Mouse (Mus musculus) monocyte, adult 5-6 weeks (primary cell): ENCODE data around the gene Sult2a7. TPM values are rescaled to one million over a fixed set of nuclear protein-coding genes. Genes with fewer than 3 reads are reported as not detected.

Experiments
- ATAC-seq: fragments of 153-309, 156-312 bp; replicated peaks from 2 replicates; pipeline ENCODE4 v1.8.0; 2017; ENCODE audit warnings: mild to moderate bottlenecking; ENCODE audit not compliant: low TSS enrichment, insufficient number of reproducible peaks, severe bottlenecking, poor library complexity, low FRiP score
- total RNA-seq: library from RNA; stranded (forward); fragments of 200-1000, 200-491, 200-594 nt; gene quantifications from 3 replicates; pipeline ENCODE4 v1.2.3, GENCODE M21; 2017

Gene Sult2a7
- not detected in 3 replicates for total RNA-seq

DNA sequence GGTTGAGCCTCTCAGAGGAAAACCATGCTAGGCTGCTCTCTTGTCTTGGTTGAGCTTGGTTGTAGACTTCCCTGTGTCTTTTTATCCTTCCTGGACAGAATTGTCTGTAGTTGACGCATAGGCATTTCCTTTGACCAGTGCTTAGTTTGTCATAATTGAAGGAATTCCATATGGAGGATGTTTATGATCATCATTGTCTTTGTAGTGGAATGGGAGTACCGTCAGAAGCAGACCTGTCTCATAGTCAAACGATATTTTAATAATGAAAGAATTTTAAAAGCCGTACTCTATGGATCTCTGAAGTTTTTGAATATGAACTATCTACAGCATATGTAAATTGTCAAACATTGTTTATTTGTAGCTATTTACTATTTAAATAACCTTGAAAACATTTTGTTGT, at the start of gene Sult2a7:
Gene Sult2a7, minus strand, starts transcription at position 101 of the 400 bp plus-strand sequence.
- ATAC-seq, result no peak

DNA sequence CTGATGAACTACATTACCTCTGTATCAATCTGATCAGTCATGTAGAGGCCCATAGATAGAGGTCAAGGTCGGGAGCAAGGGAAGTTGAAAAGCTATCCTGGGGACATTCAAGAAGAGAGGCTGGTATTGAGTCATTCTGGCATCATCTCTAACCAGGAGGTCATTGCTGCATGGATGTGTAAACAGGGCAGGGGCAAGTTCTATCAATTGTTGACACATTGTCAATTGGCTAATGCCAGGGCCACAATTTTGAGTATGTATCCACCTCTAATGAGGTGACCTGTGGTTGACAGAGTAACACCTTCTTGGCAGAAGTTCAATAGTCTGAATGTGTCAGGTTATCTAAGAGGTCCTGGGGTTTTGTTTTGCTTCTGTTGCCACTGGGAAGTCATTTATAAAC, 31.2 kb upstream of the Sult2a7 start:
- ATAC-seq, result no peak

DNA sequence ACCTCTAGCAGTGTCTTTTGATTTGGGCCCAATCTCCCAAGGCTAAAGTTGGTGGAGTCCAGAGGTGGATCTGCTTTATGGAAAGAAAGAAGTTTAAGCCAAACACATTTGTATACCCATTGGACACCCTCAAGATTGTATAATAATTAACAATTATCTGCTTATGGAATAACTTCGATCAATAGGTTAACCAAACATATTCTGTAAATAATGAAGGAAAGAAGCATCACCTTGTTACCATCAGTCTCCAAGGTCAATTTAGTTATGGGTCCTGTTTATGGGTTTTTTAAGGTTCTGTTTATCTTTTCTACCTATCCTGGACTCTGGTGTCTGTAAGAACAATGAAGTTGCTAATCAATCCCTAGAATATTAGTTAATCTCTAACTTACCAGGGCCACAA, 28.6 kb upstream of the Sult2a7 start:
- no peak for ATAC-seq

DNA sequence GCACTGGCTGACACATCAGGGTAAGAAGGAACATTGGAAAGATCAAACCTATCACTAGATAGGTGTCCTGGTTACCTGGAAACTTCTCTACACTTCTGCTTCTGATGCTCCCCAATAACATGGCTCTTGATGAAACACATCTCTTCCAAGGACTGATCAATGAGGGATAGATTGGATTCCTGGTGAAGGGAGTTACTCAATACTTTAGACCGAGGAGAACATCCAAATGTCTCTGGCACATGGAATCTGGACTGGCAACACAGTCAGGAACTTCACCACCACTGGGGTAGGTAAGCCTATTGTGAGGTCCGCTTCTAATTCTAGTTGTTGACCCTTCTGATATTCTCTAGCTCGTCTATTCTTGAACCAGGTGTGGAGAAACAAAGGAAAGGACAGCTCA, 24.3 kb upstream of the Sult2a7 start:
- no peak for ATAC-seq

DNA sequence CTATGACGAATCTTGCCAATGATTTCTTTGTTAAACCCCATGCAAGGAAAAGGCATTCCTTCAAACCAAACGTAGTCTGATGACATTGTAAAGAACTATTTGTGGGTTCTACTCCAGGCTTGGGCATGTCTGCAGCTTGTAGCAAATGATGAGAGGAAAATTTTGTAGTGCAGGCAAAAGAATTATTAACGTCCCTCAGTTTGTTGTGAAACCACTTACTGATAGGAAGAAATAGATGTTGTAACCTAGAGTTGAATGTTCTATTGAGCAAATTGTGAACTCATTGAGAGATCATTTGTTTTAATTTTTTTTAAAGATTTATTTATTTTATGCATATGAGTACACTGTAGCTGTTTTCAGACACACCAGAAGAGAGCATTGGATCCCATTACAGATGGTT, 1.1 kb downstream of the Sult2a7 start:
- ATAC-seq, result no peak

DNA sequence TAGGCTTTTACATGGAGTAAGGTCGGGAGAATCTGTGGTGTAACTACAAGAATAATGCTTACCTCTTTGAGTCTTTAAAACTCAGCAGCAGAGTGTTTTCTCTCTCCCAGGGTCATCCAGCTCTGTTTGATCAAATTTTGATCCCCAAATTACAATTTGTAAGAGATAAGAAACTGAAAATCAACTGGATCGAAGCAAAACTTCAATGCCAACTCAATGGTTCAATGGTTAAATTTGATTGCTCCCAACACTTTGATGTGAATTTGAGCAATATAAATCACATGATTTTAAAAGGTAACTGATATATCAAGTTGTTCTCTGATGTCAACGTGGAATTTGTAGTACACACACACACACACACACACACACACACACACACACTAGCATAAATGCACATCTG, 47.5 kb downstream of the Sult2a7 start, which contains the start of gene Sult2a8:
Gene Sult2a8, minus strand, starts transcription at position 236 of the 400 bp plus-strand sequence.
- ATAC-seq, result no peak

DNA sequence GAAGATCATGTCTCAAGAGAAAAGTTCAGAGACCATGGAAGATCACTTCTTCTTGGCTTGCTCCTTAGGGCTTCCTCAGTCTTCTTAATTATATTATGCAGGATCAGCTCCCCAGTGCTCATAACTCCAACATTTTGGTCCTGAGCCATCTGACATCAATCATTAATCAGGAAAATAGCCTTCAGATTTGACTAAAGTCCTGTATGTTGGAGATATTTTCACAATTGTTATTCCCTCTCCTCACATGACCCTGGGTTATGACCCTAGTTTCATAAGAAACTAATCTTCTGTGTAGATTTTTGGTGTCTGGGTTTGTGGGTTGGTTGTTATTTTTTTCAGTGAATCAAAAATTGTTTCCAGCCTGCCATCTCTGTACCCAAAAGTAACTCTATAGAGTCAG, 54.4 kb downstream of the Sult2a7 start:
- ATAC-seq, result no peak

DNA sequence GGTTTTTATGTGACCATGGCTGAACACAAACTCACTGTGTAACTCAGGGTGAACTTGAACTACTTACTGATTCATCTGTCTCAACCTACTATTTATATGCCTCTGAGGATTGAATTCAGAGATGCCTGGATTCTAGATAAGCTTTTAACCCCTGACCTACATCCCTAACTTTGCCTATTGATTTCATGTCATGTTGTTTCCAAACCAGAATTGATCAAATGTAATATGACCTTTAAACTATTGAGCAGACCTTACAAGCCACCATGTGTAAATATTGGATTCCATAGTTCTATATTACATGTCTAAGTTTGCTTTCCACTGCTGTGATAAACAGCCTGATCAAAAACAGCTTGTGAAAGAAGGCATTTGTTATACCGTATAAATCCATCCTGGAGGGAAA, 55.5 kb downstream of the Sult2a7 start:
- ATAC-seq, result no peak

DNA sequence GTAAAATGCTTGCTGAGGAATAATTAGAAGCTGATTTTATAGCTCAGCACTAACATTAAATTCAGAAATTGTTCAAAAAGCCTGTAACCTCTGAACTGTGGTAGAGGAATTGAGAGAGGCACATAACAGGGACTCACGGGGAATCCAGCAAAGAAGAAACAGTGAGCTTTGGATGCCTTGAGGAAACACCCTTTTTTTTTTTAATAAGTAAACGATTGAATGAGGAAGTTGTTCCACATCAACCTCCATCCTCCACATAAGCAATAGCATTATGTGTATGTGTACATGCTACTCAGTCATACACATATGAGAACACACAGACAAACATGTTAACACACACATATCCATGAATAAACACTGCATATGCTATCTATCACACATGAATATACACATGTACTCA, 56.0 kb downstream of the Sult2a7 start:
- ATAC-seq, result no peak

Other genes starting within 250 kb of the Sult2a7 start
- not detected in 3 replicates for gene Sult2a6, start 239.4 kb downstream of the Sult2a7 start, total RNA-seq
- not detected in 3 replicates for gene Obox8, start 160.7 kb downstream of the Sult2a7 start, total RNA-seq
- not detected in 3 replicates for gene Sult2a8, start 47.5 kb downstream of the Sult2a7 start, total RNA-seq
- gene Vmn1r90, start 69.3 kb upstream of the Sult2a7 start, total RNA-seq, result not detected in 3 replicates
- not detected in 3 replicates for gene Obox7, start 165.3 kb upstream of the Sult2a7 start, total RNA-seq